Mouse (Mus musculus) ZHBTc4 (cell line): ENCODE results near the gene Odf4.

Experiments used
- DNase-seq: peaks from one replicate; pipeline ENCODE4 v3.0.0-alpha.2; 2011; ENCODE audit warnings: low read depth, low spot score

Gene Odf4

GRCm38 (mm10) chr11:68902367-68902766 is 24.5 kb downstream of the Odf4 start:
- DNase-seq, result no peak

DNA sequence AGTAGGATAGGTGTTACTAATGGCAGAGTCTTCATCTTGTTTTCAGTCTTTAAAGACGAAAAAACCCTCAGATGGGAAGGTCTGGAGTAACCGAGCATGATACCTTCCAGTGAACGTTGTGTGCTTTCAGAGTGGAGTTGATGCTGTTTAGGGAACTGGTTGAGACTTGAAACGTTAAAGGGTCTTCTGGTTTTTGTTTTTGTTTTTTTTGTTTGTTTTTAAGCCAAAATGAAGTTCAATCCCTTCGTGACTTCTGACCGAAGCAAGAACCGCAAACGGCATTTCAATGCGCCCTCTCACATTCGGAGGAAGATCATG is 24.9 kb downstream of the Odf4 start:
- no peak for DNase-seq

- DNase-seq, result peak; percentile 99
Measured at GRCm38 (mm10) chr11:68901351-68902046, 25.4 kb downstream of the Odf4 start, which contains the start of gene Rpl26. Gene Rpl26 (plus strand): TSS chr11:68901583.

DNA sequence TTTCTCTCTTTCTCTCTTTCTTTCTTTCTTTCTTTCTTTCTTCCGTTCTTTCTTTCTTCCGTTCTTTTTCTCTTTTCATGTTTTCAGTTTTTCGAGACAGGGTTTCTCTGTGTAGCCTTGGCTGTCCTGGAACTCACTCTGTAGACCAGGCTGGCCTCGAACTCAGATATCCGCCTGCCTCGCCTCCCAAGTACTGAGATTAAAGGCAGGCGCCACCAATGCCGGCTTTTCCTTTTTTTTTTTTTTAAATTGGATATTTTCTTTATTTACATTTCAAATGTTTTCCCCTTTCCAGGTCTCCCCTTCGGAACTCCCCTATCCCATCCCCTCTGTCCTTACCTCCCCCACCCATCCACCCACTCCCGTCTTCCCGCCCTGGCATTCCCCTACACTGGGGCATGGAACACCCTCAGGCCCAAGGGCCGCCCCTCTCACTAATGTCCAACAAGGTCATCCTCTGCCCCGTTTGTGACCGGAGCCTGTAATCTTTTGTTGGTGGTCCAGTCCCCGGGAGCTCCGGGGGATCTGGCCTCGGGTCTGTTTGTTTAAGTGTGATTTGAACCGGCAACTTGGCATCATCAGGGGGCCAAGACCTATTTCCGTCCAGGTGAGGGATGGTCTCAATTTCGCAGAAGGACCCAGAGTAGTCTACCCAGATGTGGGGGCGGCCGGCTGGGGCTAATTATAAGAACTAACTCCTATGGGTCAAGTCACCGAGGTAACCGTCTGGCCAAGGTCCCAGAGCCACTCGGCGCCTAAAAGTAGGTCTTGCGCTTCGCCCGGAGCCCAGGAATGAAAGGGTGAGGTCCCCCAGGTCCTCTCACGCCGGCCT is 26.1 kb downstream of the Odf4 start:
- DNase-seq, result no peak

DNA sequence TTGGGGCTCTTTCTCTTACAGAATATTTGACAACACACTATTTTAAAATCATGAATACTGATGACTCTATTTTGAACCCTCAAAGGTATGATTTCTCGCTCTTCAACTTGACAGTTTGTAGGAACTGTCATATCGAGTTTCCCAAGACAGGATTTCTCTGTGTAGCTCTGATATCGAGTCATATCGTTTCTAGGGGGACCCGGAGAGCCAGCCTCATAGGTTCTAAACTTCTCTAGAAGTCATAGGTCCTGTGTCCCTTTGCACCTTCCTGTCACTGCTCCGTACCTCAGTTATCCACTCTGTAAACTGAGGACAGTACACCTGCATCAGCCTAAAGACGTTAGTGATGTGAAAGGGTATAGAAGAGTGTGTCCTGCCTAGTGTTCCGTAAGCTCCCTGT is 27.1 kb downstream of the Odf4 start:
- DNase-seq, result no peak

DNA sequence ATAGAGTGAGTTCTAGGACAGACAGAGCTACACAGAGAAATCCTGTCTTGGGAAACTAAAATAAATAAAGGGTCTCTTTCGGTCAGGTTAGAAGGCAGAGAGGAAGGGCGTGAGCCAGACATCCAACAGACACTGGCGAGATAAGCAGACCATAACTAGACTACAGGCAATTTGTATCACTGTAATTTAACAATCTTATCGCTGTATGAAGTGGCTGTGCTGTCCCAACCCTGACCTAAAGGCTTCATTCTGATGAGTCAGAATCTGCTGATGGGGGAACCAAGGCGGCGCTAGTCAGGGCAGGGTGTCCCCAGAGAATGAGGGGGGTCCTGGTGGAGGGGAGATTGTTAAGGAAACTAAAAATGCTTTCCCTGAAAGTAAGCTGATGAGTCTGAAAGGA is 28.1 kb downstream of the Odf4 start:
- no peak for DNase-seq

DNA sequence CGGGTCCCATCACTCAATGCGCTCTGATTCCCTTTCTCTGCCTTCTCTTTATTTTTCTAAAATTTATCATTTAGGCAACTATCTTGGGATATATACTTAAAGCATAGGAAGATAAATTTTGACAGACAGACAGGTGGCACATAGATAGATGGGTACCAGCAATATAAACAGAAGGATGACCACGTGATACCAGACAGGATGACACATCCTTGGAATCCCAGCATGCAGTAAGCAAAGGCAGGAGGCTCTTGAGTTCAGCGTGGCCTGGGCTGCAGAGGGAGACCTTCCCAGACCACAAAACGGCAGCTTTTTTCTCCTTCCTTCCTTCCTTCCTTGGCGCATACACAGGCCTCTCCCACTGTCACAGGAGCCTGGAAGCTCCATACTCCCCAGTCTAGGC is 29.0 kb downstream of the Odf4 start:
- no peak for DNase-seq

DNA sequence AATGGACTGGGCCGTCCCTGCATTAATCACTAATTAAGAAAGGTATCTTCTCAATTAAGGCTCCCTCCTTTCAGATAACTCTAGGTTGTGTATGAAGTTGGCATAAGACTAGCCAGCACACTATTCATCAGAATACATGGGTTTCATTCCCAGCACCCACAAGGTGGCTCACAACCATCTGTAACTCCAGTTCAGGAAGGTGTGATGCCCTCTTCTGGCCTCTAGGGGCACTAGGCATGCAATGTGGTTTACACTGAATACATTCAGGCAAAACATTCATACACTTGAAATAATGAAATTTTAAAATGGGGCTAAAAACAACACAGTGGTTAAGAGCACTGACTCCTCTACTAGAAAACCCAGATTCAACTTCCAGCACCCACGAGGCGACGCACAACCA is 29.8 kb downstream of the Odf4 start:
- DNase-seq, result peak; percentile 75

DNA sequence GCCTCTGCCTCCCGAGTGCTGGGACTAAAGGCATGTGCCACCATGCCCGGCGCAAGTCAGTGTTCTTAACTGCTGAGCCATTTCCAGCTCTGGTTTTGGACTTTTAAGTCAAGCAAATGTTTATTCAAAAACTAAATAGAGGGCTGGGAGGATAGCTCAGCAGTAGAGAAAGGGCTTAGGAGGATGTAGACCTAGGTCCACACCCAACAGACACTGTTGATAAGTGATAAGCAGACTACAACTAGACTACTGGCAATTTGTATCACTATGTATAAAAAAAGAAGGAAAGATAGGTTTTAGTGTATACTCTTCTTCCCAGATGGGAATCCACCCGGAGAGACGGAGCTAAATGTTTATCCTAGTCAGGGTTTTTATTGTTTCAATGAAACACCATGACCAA is 30.6 kb downstream of the Odf4 start:
- DNase-seq, result no peak

GRCm38 (mm10) chr11:68893911-68894464 is 32.9 kb downstream of the Odf4 start:
- no peak for DNase-seq

- no peak for DNase-seq
Measured at GRCm38 (mm10) chr11:68892233-68892832, 34.5 kb downstream of the Odf4 start.

GRCm38 (mm10) chr11:68891823-68892222 is 35.1 kb downstream of the Odf4 start:
- no peak for DNase-seq

DNA sequence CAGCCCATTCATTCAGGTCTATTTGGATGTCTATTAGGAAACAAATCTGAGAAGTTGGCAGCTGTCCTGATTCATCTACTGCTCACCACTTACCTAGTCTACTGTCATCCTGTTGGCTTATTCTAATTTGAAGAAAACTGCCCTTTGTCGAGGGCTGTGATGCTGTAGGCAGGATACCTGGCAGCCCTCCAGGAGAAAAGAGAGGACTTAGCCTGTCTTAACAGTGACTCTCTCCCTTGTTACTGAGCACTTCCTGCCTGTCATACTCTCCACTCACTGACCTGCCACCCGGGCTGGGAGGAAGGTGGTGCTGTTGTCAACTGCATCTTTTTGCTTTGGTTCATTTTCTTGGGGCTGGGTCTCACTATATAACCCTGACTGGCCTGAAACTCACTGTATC is 36.3 kb downstream of the Odf4 start:
- no peak for DNase-seq

DNA sequence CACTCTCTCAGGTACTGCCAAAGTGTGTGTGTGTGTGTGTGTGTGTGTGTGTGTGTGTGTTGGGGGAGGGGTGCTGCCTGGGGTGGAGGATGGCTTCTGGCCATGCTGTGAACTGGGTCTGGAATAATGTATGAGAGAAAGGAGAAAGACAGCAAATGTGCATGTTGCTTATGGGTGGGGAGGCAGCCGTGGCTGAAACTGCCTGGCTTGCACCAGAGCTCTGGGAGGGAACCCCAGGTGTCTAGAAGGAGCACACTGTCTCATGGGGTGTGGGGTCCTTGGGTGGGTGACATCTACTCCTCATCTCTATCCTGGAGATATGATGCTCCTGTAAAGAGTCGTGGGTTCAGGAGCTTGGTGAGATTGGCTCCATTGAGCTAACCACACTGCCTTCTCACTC is 38.2 kb downstream of the Odf4 start:
- no peak for DNase-seq

DNA sequence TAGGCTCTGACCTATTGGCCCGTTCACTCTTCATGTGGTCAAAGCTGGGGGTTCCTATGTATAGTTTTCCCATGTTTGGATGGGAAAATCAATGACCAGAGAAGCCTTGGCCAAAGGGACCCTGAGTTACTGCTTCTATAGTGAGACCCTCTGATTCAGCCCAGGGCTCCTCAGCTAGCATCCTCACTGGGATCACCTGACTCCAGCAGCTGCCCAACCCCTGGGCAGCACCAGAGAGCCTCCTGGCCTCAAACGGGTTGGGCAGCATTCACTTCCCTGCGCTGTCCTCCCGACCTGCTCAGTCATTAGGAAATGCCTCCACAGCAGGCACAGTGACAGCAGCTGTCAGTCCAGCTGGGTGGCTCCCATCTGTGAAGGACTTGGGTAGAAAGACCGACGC is 38.6 kb downstream of the Odf4 start, which contains the start of gene Rnf222:
Rnf222 (plus strand) TSS at position 301 of the 400 bp plus-strand sequence.
- DNase-seq, result no peak

GRCm38 (mm10) chr11:68886091-68886490 is 40.8 kb downstream of the Odf4 start:
- no peak for DNase-seq

GRCm38 (mm10) chr11:68884368-68884767 is 42.5 kb downstream of the Odf4 start:
- DNase-seq, result no peak

DNA sequence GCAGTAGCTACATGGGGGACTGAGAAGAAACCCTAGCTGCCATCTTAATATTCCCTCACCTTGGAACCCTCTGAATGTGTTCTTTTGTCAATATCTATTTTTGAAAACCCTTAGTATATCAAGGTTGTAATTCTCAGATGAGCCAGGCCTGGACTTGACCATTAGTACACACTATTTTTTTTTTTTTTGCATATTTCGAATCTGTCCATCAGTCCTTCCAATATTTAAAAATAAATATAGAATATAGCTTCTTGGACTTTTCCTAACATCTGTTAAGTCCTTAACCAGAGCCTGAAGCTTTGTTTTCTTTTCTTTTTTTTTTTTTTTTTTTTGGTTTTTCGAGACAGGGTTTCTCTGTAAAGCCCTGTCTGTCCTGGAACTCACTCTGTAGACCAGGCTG is 43.0 kb downstream of the Odf4 start:
- no peak for DNase-seq

DNA sequence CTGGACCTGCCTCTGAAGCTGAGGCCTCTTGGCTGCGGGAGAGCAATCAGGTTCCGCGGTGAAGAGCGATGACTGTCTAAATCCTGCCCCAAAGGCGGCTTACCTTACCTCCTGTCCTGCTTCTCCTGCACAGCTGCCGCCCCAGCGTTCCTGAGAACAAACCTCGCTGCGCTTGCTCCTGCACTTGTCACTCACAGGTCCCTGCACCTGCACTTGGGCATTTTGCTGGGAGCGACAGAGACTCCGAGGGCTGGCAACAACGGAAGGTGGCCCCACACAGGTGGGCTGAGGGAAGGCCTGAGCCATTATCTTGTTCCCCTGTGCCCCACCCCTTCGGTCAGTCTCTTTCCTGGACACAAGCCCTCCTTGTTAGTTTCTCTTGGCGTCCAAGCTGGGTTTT is 44.8 kb downstream of the Odf4 start:
- DNase-seq, result peak; percentile 51

GRCm38 (mm10) chr11:68878811-68879210 is 48.1 kb downstream of the Odf4 start:
- no peak for DNase-seq

GRCm38 (mm10) chr11:68874841-68875240 is 52.0 kb downstream of the Odf4 start:
- peak; percentile 78 for DNase-seq
